Mouse (Mus musculus) ES-Bruce4 (cell line): Measurements from ENCODE around the gene Rnf152.

Experiments
- CTCF ChIP-seq: IDR thresholded peaks from one replicate; pipeline ENCODE4 v1.8.1; 2011; ENCODE audit warnings: low read depth, low read length
- EP300 ChIP-seq: IDR thresholded peaks from 2 replicates; pipeline ENCODE4 v1.6.1; 2011; ENCODE audit warnings: low read depth, low read length; ENCODE audit not compliant: insufficient read depth
- POLR2A ChIP-seq: IDR thresholded peaks from one replicate; pipeline ENCODE4 v1.8.1; 2011; ENCODE audit warnings: low read length; ENCODE audit not compliant: insufficient read depth

DNA sequence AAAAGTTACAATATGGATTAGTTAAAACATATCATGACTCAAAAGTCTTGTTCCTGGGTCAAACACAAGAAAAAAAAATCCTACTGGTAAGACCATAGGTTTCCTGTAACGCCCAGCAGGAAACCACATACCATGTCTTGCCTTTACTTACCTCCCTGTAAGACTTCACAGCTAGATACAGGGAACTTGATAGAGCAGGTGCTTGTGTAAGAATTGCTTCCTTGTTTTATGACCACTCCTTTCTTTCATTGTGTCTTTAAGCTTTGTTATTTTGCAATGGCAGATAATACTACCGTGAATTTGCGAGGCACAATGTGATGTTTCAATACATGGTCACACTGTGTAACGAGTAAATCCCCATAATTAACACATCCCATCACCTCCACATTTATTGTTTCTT is 71.5 kb downstream of the Rnf152 start:
- TF ChIP-seq POLR2A (no peak), CTCF (no peak), EP300 (no peak)
